Mouse (Mus musculus): ENCODE measurements around the gene Platr17. TPM values are rescaled to one million over a fixed set of nuclear protein-coding genes. Genes with fewer than 3 reads are reported as not detected.

Gene Platr17
- total and polyA plus RNA-seq, 3 experiments: not detected

GRCm38 (mm10) chr17:33926207-33926932, 21.4 kb downstream of the Platr17 start (continued):
- TF ChIP-seq JUND (IDR thresholded peaks at IDR 0.05; ENCODE audit: low read depth, low read length): no peak
- TF ChIP-seq NRF1 (IDR thresholded peaks at IDR 0.05; ENCODE audit: insufficient read depth, low read depth, low read length, poor library complexity, severe bottlenecking): no peak
- no peak for TF ChIP-seq SIN3A (IDR thresholded peaks at IDR 0.05; ENCODE audit: low read length)
- no peak for TF ChIP-seq ETS1 (IDR thresholded peaks at IDR 0.05; ENCODE audit: low read depth, low read length)
- TF ChIP-seq MYC (IDR thresholded peaks at IDR 0.05; ENCODE audit: low read depth, low read length): no peak

- no peaks in the 10 kb centered on the region for H3K27me3 ChIP-seq (ENCODE audit: control insufficient read depth in 1 of 2, insufficient read depth in 2 of 2, low read length in 2 of 2)
- H3K4me1 ChIP-seq (ENCODE audit: control insufficient read depth in 1 of 2, insufficient read depth in 2 of 2, low read length in 2 of 2): peaks cover 2 to 24% of the 10 kb centered on the region in 2 experiments
Observed at GRCm38 (mm10) chr17:33928251-33928947, 23.5 kb downstream of the Platr17 start.

GRCm38 (mm10) chr17:33929371-33930279, 24.7 kb downstream of the Platr17 start, which contains the start of gene Rgl2:
Gene Rgl2 (plus strand): TSS chr17:33929543.
- H3K79me2 ChIP-seq (ENCODE audit: control insufficient read depth, insufficient read depth, low read length, poor library complexity): peaks cover 24% of the 10 kb centered on the region
- no peaks in the 10 kb centered on the region for H3K9me3 ChIP-seq (replicated peaks; ENCODE audit: insufficient read depth, low read length)
- H3K4me1 ChIP-seq (ENCODE audit: control insufficient read depth in 1 of 2, insufficient read depth in 2 of 2, low read length in 2 of 2): peaks cover 0 to 13% of the 10 kb centered on the region in 2 experiments; a peak in 2 of 4 replicates
- H3K36me3 ChIP-seq (ENCODE audit: control insufficient read depth in 1 of 2, insufficient read depth in 2 of 2, low read length in 2 of 2): peaks cover 0 to 3% of the 10 kb centered on the region in 2 experiments; a peak in 2 of 4 replicates
- peak within 1 kb of the TSS; percentile 93 for H3K9ac ChIP-seq (ENCODE audit: control insufficient read depth, low read depth, low read length, poor library complexity, severe bottlenecking)
- DNase-seq (ENCODE audit: low read depth, low spot score): peak; percentile 95
- H3K4me3 ChIP-seq (ENCODE audit: control insufficient read depth in 1 of 2, insufficient read depth in 1 of 2, low read depth in 2 of 2, low read length in 2 of 2): peak within 1 kb of the TSS; percentile 74 to 78
- peak within 1 kb of the TSS; percentile 98 for H3K27ac ChIP-seq (ENCODE audit: control insufficient read depth, low read depth, low read length)
- H3K27me3 ChIP-seq (ENCODE audit: control insufficient read depth in 1 of 2, insufficient read depth in 2 of 2, low read length in 2 of 2): no peaks in the 10 kb centered on the region
- TF ChIP-seq TBP (IDR thresholded peaks at IDR 0.05; ENCODE audit: low read depth, low read length) (peak; percentile 44; the same call in 1 of the 2 replicates), EP300 (IDR thresholded peaks at IDR 0.05; ENCODE audit: low read depth in 1 of 2, low read length in 2 of 2) (peak in 1 of 2 experiments; percentile 18; a peak in 1 of 4 replicates), CHD1 (IDR thresholded peaks at IDR 0.05; ENCODE audit: low read depth, low read length) (0 out of 2 replicates have a peak, but pooled peaks have one; percentile 6), BHLHE40 (IDR thresholded peaks at IDR 0.05; ENCODE audit: borderline replicate concordance, low read depth, low read length) (no peak), MAFK (IDR thresholded peaks at IDR 0.05; ENCODE audit: borderline replicate concordance, low read depth, low read length) (no peak), HCFC1 (IDR thresholded peaks at IDR 0.05; ENCODE audit: low read depth, low read length) (peak; percentile 94), GATA1 (IDR thresholded peaks at IDR 0.05; ENCODE audit: low read depth, low read length) (no peak), NELFE (IDR thresholded peaks at IDR 0.05; ENCODE audit: low read depth, low read length) (peak; percentile 49), SMC3 (IDR thresholded peaks at IDR 0.05; ENCODE audit: low read depth, low read length) (0 out of 2 replicates have a peak, but pooled peaks have one; percentile 6), JUND (IDR thresholded peaks at IDR 0.05; ENCODE audit: low read depth, low read length) (0 out of 2 replicates have a peak, but pooled peaks have one; percentile 0), POLR2A (IDR thresholded peaks at IDR 0.05; ENCODE audit: control insufficient read depth in 1 of 2, insufficient read depth in 1 of 2, low read depth in 1 of 2, low read length in 2 of 2, poor library complexity in 1 of 2) (peak; percentile 61 to 82), MAZ (IDR thresholded peaks at IDR 0.05; ENCODE audit: low read depth, low read length) (peak; percentile 100), CTCF (IDR thresholded peaks at IDR 0.05 in 2 of 3, conservative IDR thresholded peaks at IDR 0.05 in 1 of 3; ENCODE audit: control insufficient read depth in 1 of 3, insufficient read depth in 1 of 3, low read depth in 2 of 3, low read length in 3 of 3, poor library complexity in 1 of 3, severe bottlenecking in 1 of 3) (peak in 1 of 3 experiments; percentile 22; a peak in 3 of 6 replicates), TCF12 (IDR thresholded peaks at IDR 0.05; ENCODE audit: low read depth, low read length) (peak; percentile 67), KAT2A (conservative IDR thresholded peaks at IDR 0.05; ENCODE audit: low read depth, low read length) (peak; percentile 73; the same call in 1 of the 2 replicates), ETS1 (IDR thresholded peaks at IDR 0.05; ENCODE audit: low read depth, low read length) (peak; percentile 59; the same call in 1 of the 2 replicates), ELF1 (IDR thresholded peaks at IDR 0.05; ENCODE audit: low read depth, low read length) (peak; percentile 81), ZNF384 (IDR thresholded peaks at IDR 0.05; ENCODE audit: low read depth, low read length) (no peak), MXI1 (IDR thresholded peaks at IDR 0.05; ENCODE audit: low read depth, low read length) (peak; percentile 89), E2F4 (IDR thresholded peaks at IDR 0.05; ENCODE audit: borderline replicate concordance, low read depth, low read length) (no peak)

More at GRCm38 (mm10) chr17:33928251-33928947, 23.5 kb downstream of the Platr17 start:
- Histone ChIP-seq H3K9ac (ENCODE audit: control insufficient read depth, low read depth, low read length, poor library complexity, severe bottlenecking) (peak overlapping the region; percentile 75), H3K4me3 (ENCODE audit: control insufficient read depth in 1 of 2, insufficient read depth in 1 of 2, low read depth in 2 of 2, low read length in 2 of 2) (peak overlapping the region; percentile 74 to 78), H3K9me3 (replicated peaks; ENCODE audit: insufficient read depth, low read length) (no peaks in the 10 kb centered on the region), H3K27ac (ENCODE audit: control insufficient read depth, low read depth, low read length) (peak overlapping the region; percentile 56), H3K79me2 (ENCODE audit: control insufficient read depth, insufficient read depth, low read length, poor library complexity) (peaks cover 24% of the 10 kb centered on the region), H3K36me3 (ENCODE audit: control insufficient read depth in 1 of 2, insufficient read depth in 2 of 2, low read length in 2 of 2) (peaks cover 0 to 8% of the 10 kb centered on the region in 2 experiments; a peak in 2 of 4 replicates)
- no peak for DNase-seq (ENCODE audit: low read depth, low spot score)
- TF ChIP-seq ZMIZ1 (IDR thresholded peaks at IDR 0.05; ENCODE audit: low read depth, low read length) (0 out of 2 replicates have a peak, but pooled peaks have one; percentile 7), MAFK (IDR thresholded peaks at IDR 0.05; ENCODE audit: borderline replicate concordance, low read depth, low read length) (no peak)
